Mouse (Mus musculus) left cerebral cortex, postnatal 10 days (tissue): ENCODE results near the gene Olfr1472. TPM values are rescaled to one million over a fixed set of nuclear protein-coding genes. Genes with fewer than 3 reads are reported as not detected.
"Not testable (repeated sequence)": the region's sequence is repeated elsewhere in the genome, so short reads cannot be mapped to it uniquely, and the experiment has no call there.

Source experiments
- DNase-seq, 2 experiments: peaks; one replicate each; pipeline ENCODE4 v3.0.0; 2021 to 2022; ENCODE audit warnings: low spot score in 2 of 2, mixed read lengths in 1 of 2; ENCODE audit errors: extremely low spot score in 1 of 2
- intact Hi-C: fragments of 180-260 bp; cut with DNase I; formaldehyde crosslinking; loops from one replicate; pipeline ENCODE4 v1.15.1; 2025
- total RNA-seq, 2 experiments: library from RNA; stranded (reverse); gene quantifications; 2 replicates each; pipeline ENCODE4 v1.2.3; 2021

Gene Olfr1472
- not detected for total RNA-seq

- no peak for DNase-seq
- intact Hi-C loops: no loop called here
Observed at GRCm38 (mm10) chr19:13455986-13456385, at the start of gene Olfr1472. Gene Olfr1472, minus strand, starts transcription at chr19:13456086.

- no peak for DNase-seq
- intact Hi-C loops: no loop called here
Observed at GRCm38 (mm10) chr19:13500246-13500645, 44.4 kb upstream of the Olfr1472 start, which contains the start of gene Olfr1477. Gene Olfr1477, plus strand, starts transcription at chr19:13500546.

GRCm38 (mm10) chr19:13480096-13480495, 24.2 kb upstream of the Olfr1472 start, which contains the start of gene Olfr1475:
Gene Olfr1475, minus strand, starts transcription at chr19:13480196.
- intact Hi-C loops: no loop called here
- DNase-seq: no peak

- intact Hi-C loops, DNase-seq: not testable (repeated sequence)
Observed at GRCm38 (mm10) chr19:13469265-13469664, 13.4 kb upstream of the Olfr1472 start, which contains the start of gene Olfr1474. Gene Olfr1474, plus strand, starts transcription at chr19:13469565.

- DNase-seq, intact Hi-C loops: not testable (repeated sequence)
Observed at GRCm38 (mm10) chr19:13443109-13443508, 12.8 kb downstream of the Olfr1472 start, which contains the start of gene Olfr1471. Gene Olfr1471, plus strand, starts transcription at chr19:13443409.

DNA sequence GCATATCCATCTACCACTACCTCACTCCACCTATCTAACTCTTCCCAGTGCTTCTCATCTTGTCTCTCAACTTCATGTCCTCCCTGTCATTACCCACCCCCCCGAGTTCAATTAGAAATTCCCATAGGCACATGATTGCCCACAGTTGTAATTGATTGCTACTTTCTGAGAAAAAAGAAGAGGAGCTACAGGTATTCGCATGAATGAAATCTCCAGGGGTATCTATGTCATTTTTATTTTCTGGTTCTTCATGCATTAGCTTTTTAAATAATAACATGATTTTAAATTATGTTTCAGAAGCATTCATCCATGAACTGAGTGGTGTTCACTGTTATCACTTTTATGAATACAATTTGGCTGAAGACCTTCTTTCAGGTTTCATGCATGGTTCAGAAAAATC, 48.3 kb downstream of the Olfr1472 start, which contains the start of gene Olfr1469:
TSS of gene Olfr1469 (plus strand) at position 301 of the 400 bp plus-strand sequence.
- intact Hi-C loops: no loop called here
- no peak for DNase-seq

Other genes starting within 250 kb of the Olfr1472 start
- not detected for gene Olfr1463, start 224.8 kb downstream of the Olfr1472 start, total RNA-seq
- gene Olfr1465, start 140.5 kb downstream of the Olfr1472 start, total RNA-seq: not detected
- not detected for gene Olfr1466, start 117.2 kb downstream of the Olfr1472 start, total RNA-seq
- gene Olfr1467, start 93.8 kb downstream of the Olfr1472 start, total RNA-seq: not detected
- not detected for gene Olfr1469, start 48.2 kb downstream of the Olfr1472 start, total RNA-seq
- not detected for gene Olfr1471, start 12.7 kb downstream of the Olfr1472 start, total RNA-seq
- gene Olfr1474, start 13.5 kb upstream of the Olfr1472 start, total RNA-seq: not detected
- gene Olfr1475, start 24.1 kb upstream of the Olfr1472 start, total RNA-seq: not detected
- gene Olfr1477, start 44.5 kb upstream of the Olfr1472 start, total RNA-seq: not detected
- not detected for gene Olfr1480, start 71.8 kb upstream of the Olfr1472 start, total RNA-seq
- not detected for gene Olfr1484, start 127.4 kb upstream of the Olfr1472 start, total RNA-seq
- gene Olfr1487, start 161.3 kb upstream of the Olfr1472 start, total RNA-seq: not detected
- gene Olfr1489, start 175.5 kb upstream of the Olfr1472 start, total RNA-seq: not detected
- gene Olfr1490, start 195.0 kb upstream of the Olfr1472 start, total RNA-seq: not detected
- gene Olfr1491, start 241.2 kb upstream of the Olfr1472 start, total RNA-seq: not detected